Mouse (Mus musculus): ENCODE results near the gene Zdhhc12. TPM values are rescaled to one million over a fixed set of nuclear protein-coding genes. Genes with fewer than 3 reads are reported as not detected.

Gene Zdhhc12
- polyA plus RNA-seq, 1 experiment from 2014 or later = 21.1 TPM

- 4% methylated on average over 13 of the region's 13 CpGs for WGBS
Measured at GRCm38 (mm10) chr2:30094208-30094588, 750 bp upstream of the Zdhhc12 start.

DNA sequence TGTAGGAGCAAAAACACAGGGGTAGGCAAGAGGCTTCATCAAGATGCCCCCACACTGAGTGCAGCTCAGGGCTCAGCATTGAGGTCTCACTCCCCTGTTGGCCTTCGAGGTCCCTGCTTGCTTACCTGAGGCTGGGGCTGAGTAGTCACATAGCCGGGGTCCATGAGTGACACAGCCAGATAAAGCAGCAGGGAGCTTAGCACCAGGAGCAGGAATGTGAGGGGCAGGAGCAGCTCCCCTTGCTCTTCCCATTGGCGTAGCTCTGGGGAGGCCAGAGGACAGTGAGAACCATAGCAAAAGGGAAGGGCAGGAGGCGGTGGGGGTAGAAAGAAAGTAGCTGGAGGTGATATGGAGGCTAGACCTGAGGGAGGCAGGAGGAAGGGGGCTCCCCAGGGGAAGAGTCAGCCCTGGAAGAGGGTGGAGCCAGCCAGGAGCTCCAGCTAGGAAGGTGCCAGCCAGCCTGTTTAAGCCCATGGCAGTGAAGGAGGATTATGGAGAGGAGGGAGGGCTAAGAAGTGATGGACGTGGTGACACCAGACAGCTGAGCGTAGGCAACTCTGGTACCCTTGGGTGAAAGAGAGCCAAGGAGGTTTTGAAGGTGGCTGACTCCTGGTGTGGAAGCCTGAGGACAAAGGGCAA is 1.0 kb downstream of the Zdhhc12 start:
- no peak for ATAC-seq (ENCODE audit: insufficient number of reproducible peaks, low FRiP score, low TSS enrichment, low read depth)
- no peaks in the 10 kb centered on the region for H3K9me3 ChIP-seq
- peak overlapping the region; percentile 82; the same call in 1 of the 2 replicates for H3K27ac ChIP-seq
- peak overlapping the region; percentile 77 for H3K4me2 ChIP-seq
- H3K36me3 ChIP-seq = peaks cover 31% of the 10 kb centered on the region
- WGBS = 57% methylated on average over 6 of the region's 6 CpGs
- H3K27me3 ChIP-seq = no peaks in the 10 kb centered on the region
- 0 out of 2 replicates have a peak overlapping the region, but pooled peaks have one; percentile 31 for H3K9ac ChIP-seq
- peaks cover 23% of the 10 kb centered on the region for H3K4me1 ChIP-seq
- peak overlapping the region; percentile 69 for H3K4me3 ChIP-seq

More at GRCm38 (mm10) chr2:30094208-30094588, 750 bp upstream of the Zdhhc12 start:
- Histone ChIP-seq H3K4me3 (peak overlapping the region; percentile 69), H3K9ac (peak overlapping the region; percentile 57), H3K4me2 (peak overlapping the region; percentile 77), H3K9me3 (no peaks in the 10 kb centered on the region), H3K27me3 (no peaks in the 10 kb centered on the region), H3K4me1 (peaks cover 23% of the 10 kb centered on the region), H3K27ac (peak overlapping the region; percentile 82), H3K36me3 (peaks cover 43% of the 10 kb centered on the region)
- no peak for ATAC-seq (ENCODE audit: insufficient number of reproducible peaks, low FRiP score, low TSS enrichment, low read depth)

GRCm38 (mm10) chr2:30091521-30091920 is 1.9 kb downstream of the Zdhhc12 start:
- WGBS = 92% methylated on average over 12 of the region's 12 CpGs
- Histone ChIP-seq H3K4me1 (peaks cover 23% of the 10 kb centered on the region), H3K27me3 (no peaks in the 10 kb centered on the region), H3K36me3 (peaks cover 29% of the 10 kb centered on the region), H3K4me2 (no peak overlapping the region), H3K4me3 (no peak overlapping the region), H3K9me3 (no peaks in the 10 kb centered on the region), H3K9ac (no peak overlapping the region), H3K27ac (no peak overlapping the region)
- ATAC-seq (ENCODE audit: insufficient number of reproducible peaks, low FRiP score, low TSS enrichment, low read depth) = no peak

- no peaks in the 10 kb centered on the region for H3K27me3 ChIP-seq
- H3K4me2 ChIP-seq = no peak overlapping the region
- ATAC-seq (ENCODE audit: insufficient number of reproducible peaks, low FRiP score, low TSS enrichment, low read depth) = no peak
- no peak overlapping the region for H3K4me3 ChIP-seq
- peaks cover 6% of the 10 kb centered on the region; the same call in 1 of the 2 replicates for H3K4me1 ChIP-seq
- peaks cover 26% of the 10 kb centered on the region for H3K36me3 ChIP-seq
- 86% methylated on average over 4 of the region's 4 CpGs for WGBS
- no peaks in the 10 kb centered on the region for H3K9me3 ChIP-seq
- no peak overlapping the region for H3K27ac ChIP-seq
- no peak overlapping the region for H3K9ac ChIP-seq
Measured at GRCm38 (mm10) chr2:30087310-30087709, 6.1 kb downstream of the Zdhhc12 start.

DNA sequence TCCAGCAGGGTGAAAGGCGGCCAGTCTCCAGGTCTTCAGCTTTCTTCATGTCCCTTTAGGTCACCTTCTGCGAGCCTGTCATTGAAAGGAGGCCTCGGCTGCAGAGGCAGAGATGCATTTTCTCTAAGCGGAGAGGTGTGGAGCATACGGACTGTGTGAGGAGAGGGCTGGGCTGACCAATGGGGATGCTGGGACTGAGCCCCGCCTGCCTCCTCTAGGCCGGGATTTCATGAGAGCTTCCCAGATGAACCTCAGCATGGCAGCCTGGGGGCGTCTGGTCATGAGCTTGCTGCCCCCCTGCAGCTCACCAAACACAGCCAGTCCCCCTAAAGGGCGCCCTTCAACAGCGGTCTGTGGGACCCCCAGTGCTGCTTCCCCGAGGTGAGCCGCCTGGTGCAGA is 8.8 kb downstream of the Zdhhc12 start:
- 18% methylated on average over 12 of the region's 12 CpGs for WGBS
- H3K9me3 ChIP-seq = no peaks in the 10 kb centered on the region
- H3K4me1 ChIP-seq = peaks cover 7% of the 10 kb centered on the region; the same call in 1 of the 2 replicates
- H3K9ac ChIP-seq = no peak overlapping the region
- H3K36me3 ChIP-seq = peaks cover 12% of the 10 kb centered on the region
- peak overlapping the region; percentile 42 for H3K4me2 ChIP-seq
- no peaks in the 10 kb centered on the region for H3K27me3 ChIP-seq
- H3K4me3 ChIP-seq = peak overlapping the region; percentile 15; the same call in 1 of the 2 replicates
- no peak overlapping the region for H3K27ac ChIP-seq
- no peak; the same call in 1 of the 2 replicates for ATAC-seq (ENCODE audit: insufficient number of reproducible peaks, low FRiP score, low TSS enrichment, low read depth)

DNA sequence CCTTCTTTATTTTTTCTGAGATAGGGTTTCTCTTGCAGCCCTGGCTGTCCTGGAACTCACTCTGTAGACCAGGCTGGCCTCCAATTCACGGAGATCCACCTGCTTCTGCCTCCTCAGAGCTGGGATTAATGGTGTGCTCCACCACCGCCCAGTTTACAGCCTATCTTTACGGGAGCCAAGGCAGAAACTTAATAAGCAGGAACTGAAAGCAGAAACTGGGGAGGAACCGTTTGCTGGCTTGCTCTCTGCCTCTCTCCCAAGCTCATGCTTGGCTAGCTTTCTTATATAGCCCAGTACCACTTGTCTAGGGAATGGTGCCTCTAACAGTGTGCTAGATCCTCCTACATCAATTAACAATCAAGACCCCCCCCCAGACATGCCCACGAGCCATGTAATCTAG is 9.3 kb downstream of the Zdhhc12 start:
- H3K36me3 ChIP-seq = peaks cover 12% of the 10 kb centered on the region
- no peak overlapping the region for H3K4me3 ChIP-seq
- no peak overlapping the region for H3K27ac ChIP-seq
- peak overlapping the region; percentile 42; the same call in 1 of the 2 replicates for H3K4me2 ChIP-seq
- WGBS = 50% methylated on average over 5 of the region's 5 CpGs
- ATAC-seq (ENCODE audit: insufficient number of reproducible peaks, low FRiP score, low TSS enrichment, low read depth) = no peak
- H3K4me1 ChIP-seq = peaks cover 13% of the 10 kb centered on the region; the same call in 1 of the 2 replicates
- no peaks in the 10 kb centered on the region for H3K27me3 ChIP-seq
- H3K9ac ChIP-seq = no peak overlapping the region
- H3K9me3 ChIP-seq = no peaks in the 10 kb centered on the region

GRCm38 (mm10) chr2:30080181-30080800 is 13.2 kb downstream of the Zdhhc12 start:
- WGBS = 89% methylated on average over 15 of the region's 15 CpGs
- H3K9ac ChIP-seq = no peak overlapping the region
- no peak for ATAC-seq (ENCODE audit: insufficient number of reproducible peaks, low FRiP score, low TSS enrichment, low read depth)

GRCm38 (mm10) chr2:30078760-30079159 is 14.7 kb downstream of the Zdhhc12 start:
- H3K4me2 ChIP-seq = peak overlapping the region; percentile 97
- WGBS = 71% methylated on average over 4 of the region's 4 CpGs
- no peaks in the 10 kb centered on the region for H3K27me3 ChIP-seq
- H3K4me1 ChIP-seq = peaks cover 28% of the 10 kb centered on the region
- 0 out of 2 replicates have a peak overlapping the region, but pooled peaks have one; percentile 62 for H3K9ac ChIP-seq
- no peaks in the 10 kb centered on the region for H3K9me3 ChIP-seq
- H3K36me3 ChIP-seq = peaks cover 4% of the 10 kb centered on the region; the same call in 1 of the 2 replicates
- peak overlapping the region; percentile 61; the same call in 1 of the 2 replicates for H3K4me3 ChIP-seq
- ATAC-seq (ENCODE audit: insufficient number of reproducible peaks, low FRiP score, low TSS enrichment, low read depth) = no peak
- peak overlapping the region; percentile 91 for H3K27ac ChIP-seq

More at GRCm38 (mm10) chr2:30080181-30080800, 13.2 kb downstream of the Zdhhc12 start:
- Histone ChIP-seq H3K4me1 (peaks cover 34% of the 10 kb centered on the region), H3K4me3 (no peak overlapping the region), H3K36me3 (0 out of 2 replicates have a peak, but pooled peaks cover 4% of the 10 kb centered on the region), H3K27ac (no peak overlapping the region), H3K27me3 (no peaks in the 10 kb centered on the region), H3K9me3 (no peaks in the 10 kb centered on the region), H3K4me2 (no peak overlapping the region)

DNA sequence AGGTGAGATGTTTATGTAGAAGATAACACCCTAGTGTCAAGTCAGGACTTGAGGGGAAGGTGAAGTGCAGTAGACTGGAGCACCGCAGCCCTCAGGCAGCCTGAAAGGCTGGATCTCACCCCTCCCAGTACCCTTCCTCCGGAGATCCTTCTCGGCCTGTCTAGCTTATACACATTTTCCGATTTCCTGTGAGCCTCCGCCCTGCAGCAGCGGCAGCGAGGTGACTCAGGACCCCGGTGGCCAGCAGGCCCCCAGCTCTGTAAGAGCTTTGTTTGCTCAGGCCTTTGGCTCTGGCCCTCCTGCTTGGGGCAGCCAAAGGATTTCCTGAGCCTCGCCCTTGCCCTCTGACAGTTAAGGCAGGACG is 15.1 kb downstream of the Zdhhc12 start:
- Histone ChIP-seq H3K9ac (peak overlapping the region; percentile 62; the same call in 1 of the 2 replicates), H3K4me1 (peaks cover 28% of the 10 kb centered on the region), H3K27me3 (no peaks in the 10 kb centered on the region), H3K9me3 (no peaks in the 10 kb centered on the region), H3K27ac (peak overlapping the region; percentile 91), H3K4me3 (peak overlapping the region; percentile 61), H3K36me3 (peaks cover 8% of the 10 kb centered on the region), H3K4me2 (peak overlapping the region; percentile 97)
- peak; percentile 31; the same call in 1 of the 2 replicates for ATAC-seq (ENCODE audit: insufficient number of reproducible peaks, low FRiP score, low TSS enrichment, low read depth)
- 14% methylated on average over 10 of the region's 10 CpGs for WGBS

GRCm38 (mm10) chr2:30077502-30078348 is 15.7 kb downstream of the Zdhhc12 start, which contains the start of gene Pkn3:
Gene Pkn3 (plus strand): TSS chr2:30077684.
- peak; percentile 64 for ATAC-seq (ENCODE audit: insufficient number of reproducible peaks, low FRiP score, low TSS enrichment, low read depth)
- H3K4me3 ChIP-seq = peak within 1 kb of the TSS; percentile 61
- under 1% methylated on average over 53 of the region's 53 CpGs for WGBS

GRCm38 (mm10) chr2:30076959-30077358 is 16.5 kb downstream of the Zdhhc12 start:
- H3K9ac ChIP-seq = no peak overlapping the region
- H3K27ac ChIP-seq = peak overlapping the region; percentile 91
- no peaks in the 10 kb centered on the region for H3K9me3 ChIP-seq
- no peaks in the 10 kb centered on the region for H3K27me3 ChIP-seq
- peaks cover 17% of the 10 kb centered on the region for H3K36me3 ChIP-seq
- 63% methylated on average over 6 of the region's 6 CpGs for WGBS
- H3K4me2 ChIP-seq = peak overlapping the region; percentile 97
- H3K4me3 ChIP-seq = peak overlapping the region; percentile 61; the same call in 1 of the 2 replicates
- ATAC-seq (ENCODE audit: insufficient number of reproducible peaks, low FRiP score, low TSS enrichment, low read depth) = no peak
- peaks cover 28% of the 10 kb centered on the region for H3K4me1 ChIP-seq

More at GRCm38 (mm10) chr2:30077502-30078348, 15.7 kb downstream of the Zdhhc12 start, which contains the start of gene Pkn3:
- peak within 1 kb of the TSS; percentile 91 for H3K27ac ChIP-seq
- no peaks in the 10 kb centered on the region for H3K9me3 ChIP-seq
- H3K27me3 ChIP-seq = no peaks in the 10 kb centered on the region
- H3K4me1 ChIP-seq = peaks cover 28% of the 10 kb centered on the region
- H3K36me3 ChIP-seq = peaks cover 13% of the 10 kb centered on the region
- H3K9ac ChIP-seq = peak within 1 kb of the TSS; percentile 62
- H3K4me2 ChIP-seq = peak within 1 kb of the TSS; percentile 97
